Mouse (Mus musculus): ENCODE results near the gene Cwc27. TPM values are rescaled to one million over a fixed set of nuclear protein-coding genes. Genes with fewer than 3 reads are reported as not detected.
A peak's percentile ranks its signal among the peaks of the same experiment; 100 is the strongest.

The Cwc27 gene
- polyA plus RNA-seq, 1 experiment from 2014 or later, result 24.0 TPM

GRCm38 (mm10) chr13:104825470-104825869, 8.5 kb upstream of the Cwc27 start:
- 75% methylated on average over 2 of the region's 2 CpGs for WGBS
- H3K9me3 ChIP-seq (replicated peaks; ENCODE audit: control insufficient read depth, low read length), result no peaks in the 10 kb centered on the region; the same call in 1 of the 2 replicates
- H3K4me3 ChIP-seq (replicated peaks; ENCODE audit: low read length), result no peak overlapping the region
- no peaks in the 10 kb centered on the region for H3K27me3 ChIP-seq (ENCODE audit: control insufficient read depth, insufficient read depth, low read length)
- H3K36me3 ChIP-seq (ENCODE audit: control insufficient read depth, insufficient read depth, low read length), result peaks cover 17% of the 10 kb centered on the region
- no peak overlapping the region for H3K4me2 ChIP-seq (ENCODE audit: low read depth, low read length)
- H3K4me1 ChIP-seq (ENCODE audit: control insufficient read depth, insufficient read depth, low read length), result no peaks in the 10 kb centered on the region
- no peak overlapping the region for H3K9ac ChIP-seq (ENCODE audit: low read length)
- ATAC-seq (ENCODE audit: insufficient read depth, low FRiP score), result no peak
- H3K27ac ChIP-seq (ENCODE audit: low read length), result no peak overlapping the region

- WGBS, result 30% methylated on average over 8 of the region's 8 CpGs
- Histone ChIP-seq H3K27ac (ENCODE audit: low read length) (no peak overlapping the region), H3K9ac (ENCODE audit: low read length) (no peak overlapping the region), H3K4me2 (ENCODE audit: low read depth, low read length) (no peak overlapping the region), H3K4me3 (replicated peaks; ENCODE audit: low read length) (no peak overlapping the region), H3K4me1 (ENCODE audit: control insufficient read depth, insufficient read depth, low read length) (peaks cover 5% of the 10 kb centered on the region), H3K27me3 (ENCODE audit: control insufficient read depth, insufficient read depth, low read length) (no peaks in the 10 kb centered on the region), H3K9me3 (replicated peaks; ENCODE audit: control insufficient read depth, low read length) (no peaks in the 10 kb centered on the region), H3K36me3 (ENCODE audit: control insufficient read depth, insufficient read depth, low read length) (peaks cover 5% of the 10 kb centered on the region; the same call in 1 of the 2 replicates)
- no peak for ATAC-seq (ENCODE audit: insufficient read depth, low FRiP score)
Measured at GRCm38 (mm10) chr13:104822411-104822838, 5.5 kb upstream of the Cwc27 start.

GRCm38 (mm10) chr13:104821908-104822307, 5.0 kb upstream of the Cwc27 start:
- H3K36me3 ChIP-seq (ENCODE audit: control insufficient read depth, insufficient read depth, low read length), result peaks cover under 1% of the 10 kb centered on the region; the same call in 1 of the 2 replicates
- no peak overlapping the region for H3K27ac ChIP-seq (ENCODE audit: low read length)
- no peaks in the 10 kb centered on the region for H3K9me3 ChIP-seq (replicated peaks; ENCODE audit: control insufficient read depth, low read length)
- H3K4me2 ChIP-seq (ENCODE audit: low read depth, low read length), result no peak overlapping the region
- H3K4me1 ChIP-seq (ENCODE audit: control insufficient read depth, insufficient read depth, low read length), result peaks cover 5% of the 10 kb centered on the region
- no peak for ATAC-seq (ENCODE audit: insufficient read depth, low FRiP score)
- H3K9ac ChIP-seq (ENCODE audit: low read length), result no peak overlapping the region
- no peaks in the 10 kb centered on the region for H3K27me3 ChIP-seq (ENCODE audit: control insufficient read depth, insufficient read depth, low read length)
- WGBS, result 88% methylated on average over 1 of the region's 1 CpGs
- no peak overlapping the region for H3K4me3 ChIP-seq (replicated peaks; ENCODE audit: low read length)

GRCm38 (mm10) chr13:104821192-104821591, 4.2 kb upstream of the Cwc27 start:
- Histone ChIP-seq H3K36me3 (ENCODE audit: control insufficient read depth, insufficient read depth, low read length) (no peaks in the 10 kb centered on the region), H3K4me2 (ENCODE audit: low read depth, low read length) (no peak overlapping the region), H3K27ac (ENCODE audit: low read length) (no peak overlapping the region), H3K9ac (ENCODE audit: low read length) (no peak overlapping the region), H3K4me3 (replicated peaks; ENCODE audit: low read length) (no peak overlapping the region), H3K9me3 (replicated peaks; ENCODE audit: control insufficient read depth, low read length) (no peaks in the 10 kb centered on the region), H3K27me3 (ENCODE audit: control insufficient read depth, insufficient read depth, low read length) (no peaks in the 10 kb centered on the region), H3K4me1 (ENCODE audit: control insufficient read depth, insufficient read depth, low read length) (peaks cover 6% of the 10 kb centered on the region)
- no peak for ATAC-seq (ENCODE audit: insufficient read depth, low FRiP score)

- Histone ChIP-seq H3K27ac (ENCODE audit: low read length) (no peak overlapping the region), H3K36me3 (ENCODE audit: control insufficient read depth, insufficient read depth, low read length) (no peaks in the 10 kb centered on the region), H3K4me3 (replicated peaks; ENCODE audit: low read length) (peak overlapping the region; percentile 67), H3K27me3 (ENCODE audit: control insufficient read depth, insufficient read depth, low read length) (no peaks in the 10 kb centered on the region), H3K9me3 (replicated peaks; ENCODE audit: control insufficient read depth, low read length) (no peaks in the 10 kb centered on the region), H3K4me1 (ENCODE audit: control insufficient read depth, insufficient read depth, low read length) (peaks cover 9% of the 10 kb centered on the region), H3K9ac (ENCODE audit: low read length) (peak overlapping the region; percentile 90), H3K4me2 (ENCODE audit: low read depth, low read length) (peak overlapping the region; percentile 70)
- ATAC-seq (ENCODE audit: insufficient read depth, low FRiP score), result no peak
- 46% methylated on average over 12 of the region's 12 CpGs for WGBS
Measured at GRCm38 (mm10) chr13:104817696-104818095, 754 bp upstream of the Cwc27 start.

GRCm38 (mm10) chr13:104816270-104816634, 690 bp downstream of the Cwc27 start:
- no peaks in the 10 kb centered on the region for H3K27me3 ChIP-seq (ENCODE audit: control insufficient read depth, insufficient read depth, low read length)
- peak overlapping the region; percentile 70 for H3K4me2 ChIP-seq (ENCODE audit: low read depth, low read length)
- H3K9me3 ChIP-seq (replicated peaks; ENCODE audit: control insufficient read depth, low read length), result no peaks in the 10 kb centered on the region
- H3K36me3 ChIP-seq (ENCODE audit: control insufficient read depth, insufficient read depth, low read length), result no peaks in the 10 kb centered on the region
- H3K9ac ChIP-seq (ENCODE audit: low read length), result peak overlapping the region; percentile 90
- peak overlapping the region; percentile 89; the same call in 1 of the 2 replicates for H3K27ac ChIP-seq (ENCODE audit: low read length)
- ATAC-seq (ENCODE audit: insufficient read depth, low FRiP score), result no peak
- peaks cover 9% of the 10 kb centered on the region for H3K4me1 ChIP-seq (ENCODE audit: control insufficient read depth, insufficient read depth, low read length)
- H3K4me3 ChIP-seq (replicated peaks; ENCODE audit: low read length), result peak overlapping the region; percentile 67
- WGBS, result 7% methylated on average over 8 of the region's 8 CpGs

- no peaks in the 10 kb centered on the region for H3K27me3 ChIP-seq (ENCODE audit: control insufficient read depth, insufficient read depth, low read length)
Measured at GRCm38 (mm10) chr13:104805681-104806080, 11.3 kb downstream of the Cwc27 start.

GRCm38 (mm10) chr13:104799566-104800182, 17.3 kb downstream of the Cwc27 start:
- Histone ChIP-seq H3K27ac (ENCODE audit: low read length) (no peak overlapping the region), H3K27me3 (ENCODE audit: control insufficient read depth, insufficient read depth, low read length) (no peaks in the 10 kb centered on the region)
- no peak for ATAC-seq (ENCODE audit: insufficient read depth, low FRiP score)

More at GRCm38 (mm10) chr13:104805681-104806080, 11.3 kb downstream of the Cwc27 start:
- no peaks in the 10 kb centered on the region for H3K9me3 ChIP-seq (replicated peaks; ENCODE audit: control insufficient read depth, low read length)
- H3K27ac ChIP-seq (ENCODE audit: low read length), result no peak overlapping the region
- H3K4me3 ChIP-seq (replicated peaks; ENCODE audit: low read length), result no peak overlapping the region
- H3K4me1 ChIP-seq (ENCODE audit: control insufficient read depth, insufficient read depth, low read length), result no peaks in the 10 kb centered on the region
- H3K9ac ChIP-seq (ENCODE audit: low read length), result no peak overlapping the region
- 0 out of 2 replicates have a peak, but pooled peaks cover 2% of the 10 kb centered on the region for H3K36me3 ChIP-seq (ENCODE audit: control insufficient read depth, insufficient read depth, low read length)
- 50% methylated on average over 3 of the region's 3 CpGs for WGBS
- no peak for ATAC-seq (ENCODE audit: insufficient read depth, low FRiP score)
- no peak overlapping the region for H3K4me2 ChIP-seq (ENCODE audit: low read depth, low read length)

GRCm38 (mm10) chr13:104799067-104799466, 17.9 kb downstream of the Cwc27 start:
- H3K9me3 ChIP-seq (replicated peaks; ENCODE audit: control insufficient read depth, low read length), result no peaks in the 10 kb centered on the region
- WGBS, result 87% methylated on average over 8 of the region's 8 CpGs
- no peak overlapping the region for H3K9ac ChIP-seq (ENCODE audit: low read length)
- no peak overlapping the region for H3K27ac ChIP-seq (ENCODE audit: low read length)
- no peaks in the 10 kb centered on the region for H3K4me1 ChIP-seq (ENCODE audit: control insufficient read depth, insufficient read depth, low read length)
- ATAC-seq (ENCODE audit: insufficient read depth, low FRiP score), result no peak
- no peak overlapping the region for H3K4me3 ChIP-seq (replicated peaks; ENCODE audit: low read length)
- no peak overlapping the region for H3K4me2 ChIP-seq (ENCODE audit: low read depth, low read length)
- no peaks in the 10 kb centered on the region for H3K27me3 ChIP-seq (ENCODE audit: control insufficient read depth, insufficient read depth, low read length)
- H3K36me3 ChIP-seq (ENCODE audit: control insufficient read depth, insufficient read depth, low read length), result no peaks in the 10 kb centered on the region

More at GRCm38 (mm10) chr13:104799566-104800182, 17.3 kb downstream of the Cwc27 start:
- no peaks in the 10 kb centered on the region for H3K4me1 ChIP-seq (ENCODE audit: control insufficient read depth, insufficient read depth, low read length)
- no peak overlapping the region for H3K4me3 ChIP-seq (replicated peaks; ENCODE audit: low read length)
- no peak overlapping the region for H3K9ac ChIP-seq (ENCODE audit: low read length)
- no peaks in the 10 kb centered on the region for H3K9me3 ChIP-seq (replicated peaks; ENCODE audit: control insufficient read depth, low read length)
- no peaks in the 10 kb centered on the region for H3K36me3 ChIP-seq (ENCODE audit: control insufficient read depth, insufficient read depth, low read length)
- 66% methylated on average over 7 of the region's 7 CpGs for WGBS
- no peak overlapping the region for H3K4me2 ChIP-seq (ENCODE audit: low read depth, low read length)

All from stomach, embryonic 16.5 days (tissue).